Mouse (Mus musculus) embryonic facial prominence, embryonic 12.5 days (tissue): ENCODE measurements around the gene Fam181b. TPM values are rescaled to one million over a fixed set of nuclear protein-coding genes. Genes with fewer than 3 reads are reported as not detected.

Experiments used
- ATAC-seq: fragments of 200-750 bp; cut with Nextera tagmentation; 2 replicates; pipeline ENCODE4 v1.8.0; 2017; ENCODE audit not compliant: insufficient number of reproducible peaks, insufficient read depth, low FRiP score, low TSS enrichment
- H3K27ac ChIP-seq: fragments of 300-500 bp; sonication (generic); 2 replicates; pipeline ENCODE4 v1.5.1; 2016; ENCODE audit warnings: mild to moderate bottlenecking
- H3K27me3 ChIP-seq: fragments of 300-500 bp; sonication (generic); 2 replicates; pipeline ENCODE4 v1.6.1; 2016; ENCODE audit warnings: mild to moderate bottlenecking, moderate library complexity
- H3K36me3 ChIP-seq: fragments of 300-500 bp; sonication (generic); 2 replicates; pipeline ENCODE4 v1.6.1; 2016; ENCODE audit warnings: mild to moderate bottlenecking
- H3K4me1 ChIP-seq: fragments of 300-500 bp; sonication (generic); 2 replicates; pipeline ENCODE4 v1.6.1; 2016
- H3K4me2 ChIP-seq: fragments of 300-500 bp; sonication (generic); replicated peaks from 2 replicates; pipeline ENCODE4 v1.6.1; 2016; ENCODE audit warnings: mild to moderate bottlenecking, moderate library complexity
- H3K4me3 ChIP-seq: fragments of 300-500 bp; sonication (generic); 2 replicates; pipeline ENCODE4 v1.5.1; 2016; ENCODE audit warnings: mild to moderate bottlenecking
- H3K9ac ChIP-seq: fragments of 300-500 bp; sonication (generic); 2 replicates; pipeline ENCODE4 v1.6.1; 2016; ENCODE audit warnings: mild to moderate bottlenecking, moderate library complexity
- H3K9me3 ChIP-seq: fragments of 300-500 bp; sonication (generic); 2 replicates; pipeline ENCODE4 v1.6.1; 2016; ENCODE audit warnings: mild to moderate bottlenecking, moderate library complexity
- WGBS: fragments of 180-500 bp; shearing (Covaris S2); methylation state at CpG from one replicate; pipeline ENCODE4 v1.1.7; 2016; 5-methylcytosine and 5-hydroxymethylcytosine counted together
- polyA plus RNA-seq: library from polyadenylated mRNA; unstranded; fragments of >200 nt; fragmentation: Nextera tagmentation; extraction: Ambion mirVana; gene quantifications from 2 replicates; pipeline ENCODE4 v1.2.1, GENCODE M21; 2016

The Fam181b gene
- 11.6 and 12.5 TPM in 2 replicates for polyA plus RNA-seq

- Histone ChIP-seq H3K27me3 (0 out of 2 replicates have a peak, but pooled peaks cover 8% of the 10 kb centered on the region), H3K27ac (peak within 1 kb of the TSS; percentile 50), H3K4me1 (0 out of 2 replicates have a peak, but pooled peaks cover 4% of the 10 kb centered on the region), H3K9ac (peak within 1 kb of the TSS; percentile 47), H3K4me3 (peak within 1 kb of the TSS; percentile 48), H3K36me3 (no peaks in the 10 kb centered on the region), H3K4me2 (peak within 1 kb of the TSS; percentile 83), H3K9me3 (no peaks in the 10 kb centered on the region)
- peak; percentile 90 for ATAC-seq
- under 1% methylated on average over 89 of the region's 96 CpGs for WGBS
Measured at GRCm38 (mm10) chr7:93079785-93080730, at the start of gene Fam181b. TSS of gene Fam181b (plus strand) at chr7:93079865.

GRCm38 (mm10) chr7:93037763-93038471 lies 41.7 kb upstream of the Fam181b start:
- Histone ChIP-seq H3K27me3 (no peaks in the 10 kb centered on the region), H3K36me3 (no peaks in the 10 kb centered on the region), H3K4me2 (no peak overlapping the region), H3K4me3 (no peak overlapping the region), H3K27ac (no peak overlapping the region), H3K9me3 (no peaks in the 10 kb centered on the region), H3K9ac (no peak overlapping the region), H3K4me1 (no peaks in the 10 kb centered on the region)
- WGBS = 15% methylated on average over 5 of the region's 5 CpGs
- no peak for ATAC-seq

- Histone ChIP-seq H3K27me3 (no peaks in the 10 kb centered on the region), H3K4me3 (no peak overlapping the region), H3K9me3 (no peaks in the 10 kb centered on the region), H3K36me3 (no peaks in the 10 kb centered on the region), H3K9ac (no peak overlapping the region), H3K4me1 (no peaks in the 10 kb centered on the region), H3K4me2 (no peak overlapping the region), H3K27ac (no peak overlapping the region)
- 15% methylated on average over 1 of the region's 1 CpGs for WGBS
- no peak for ATAC-seq
Measured at GRCm38 (mm10) chr7:93038472-93038828, 41.2 kb upstream of the Fam181b start.

GRCm38 (mm10) chr7:93039542-93039941 lies 40.1 kb upstream of the Fam181b start:
- Histone ChIP-seq H3K4me3 (no peak overlapping the region), H3K27me3 (no peaks in the 10 kb centered on the region), H3K4me1 (no peaks in the 10 kb centered on the region), H3K36me3 (no peaks in the 10 kb centered on the region), H3K4me2 (no peak overlapping the region), H3K9me3 (no peaks in the 10 kb centered on the region), H3K27ac (no peak overlapping the region), H3K9ac (no peak overlapping the region)
- WGBS = 81% methylated on average over 3 of the region's 3 CpGs
- no peak for ATAC-seq

- H3K36me3 ChIP-seq = no peaks in the 10 kb centered on the region
- H3K9ac ChIP-seq = no peak overlapping the region
- ATAC-seq = no peak
- no peaks in the 10 kb centered on the region for H3K9me3 ChIP-seq
- H3K4me3 ChIP-seq = no peak overlapping the region
- WGBS = 73% methylated on average over 3 of the region's 3 CpGs
- no peak overlapping the region for H3K4me2 ChIP-seq
- H3K27ac ChIP-seq = no peak overlapping the region
- no peaks in the 10 kb centered on the region for H3K27me3 ChIP-seq
- H3K4me1 ChIP-seq = no peaks in the 10 kb centered on the region
Measured at GRCm38 (mm10) chr7:93044359-93044758, 35.3 kb upstream of the Fam181b start.

- no peak overlapping the region for H3K9ac ChIP-seq
- H3K4me2 ChIP-seq = no peak overlapping the region
- no peak for ATAC-seq
- WGBS = 91% methylated on average over 1 of the region's 1 CpGs
- no peaks in the 10 kb centered on the region for H3K9me3 ChIP-seq
- no peaks in the 10 kb centered on the region for H3K36me3 ChIP-seq
- H3K27me3 ChIP-seq = no peaks in the 10 kb centered on the region
- no peaks in the 10 kb centered on the region for H3K4me1 ChIP-seq
- H3K4me3 ChIP-seq = no peak overlapping the region
- no peak overlapping the region for H3K27ac ChIP-seq
Measured at GRCm38 (mm10) chr7:93044788-93045187, 34.9 kb upstream of the Fam181b start.

GRCm38 (mm10) chr7:93060831-93061230 lies 18.8 kb upstream of the Fam181b start:
- H3K4me2 ChIP-seq = no peak overlapping the region
- 0 out of 2 replicates have a peak, but pooled peaks cover 3% of the 10 kb centered on the region for H3K9me3 ChIP-seq
- H3K4me1 ChIP-seq = no peaks in the 10 kb centered on the region
- no peaks in the 10 kb centered on the region for H3K27me3 ChIP-seq
- ATAC-seq = no peak
- no peak overlapping the region for H3K9ac ChIP-seq
- no peak overlapping the region for H3K4me3 ChIP-seq
- H3K27ac ChIP-seq = no peak overlapping the region
- H3K36me3 ChIP-seq = no peaks in the 10 kb centered on the region

- WGBS = 42% methylated on average over 3 of the region's 3 CpGs
- H3K4me3 ChIP-seq = no peak overlapping the region
- H3K36me3 ChIP-seq = no peaks in the 10 kb centered on the region
- no peak for ATAC-seq
- 0 out of 2 replicates have a peak, but pooled peaks cover 3% of the 10 kb centered on the region for H3K9me3 ChIP-seq
- no peak overlapping the region for H3K9ac ChIP-seq
- H3K4me2 ChIP-seq = no peak overlapping the region
- H3K4me1 ChIP-seq = no peaks in the 10 kb centered on the region
- 0 out of 2 replicates have a peak overlapping the region, but pooled peaks have one; percentile 36 for H3K27ac ChIP-seq
- H3K27me3 ChIP-seq = no peaks in the 10 kb centered on the region
Measured at GRCm38 (mm10) chr7:93061747-93062146, 17.9 kb upstream of the Fam181b start.

- no peaks in the 10 kb centered on the region for H3K36me3 ChIP-seq
- H3K9me3 ChIP-seq = 0 out of 2 replicates have a peak, but pooled peaks cover 3% of the 10 kb centered on the region
- no peaks in the 10 kb centered on the region for H3K27me3 ChIP-seq
- 25% methylated on average over 6 of the region's 6 CpGs for WGBS
- H3K4me1 ChIP-seq = peaks cover under 1% of the 10 kb centered on the region
- H3K27ac ChIP-seq = 0 out of 2 replicates have a peak overlapping the region, but pooled peaks have one; percentile 36
- H3K9ac ChIP-seq = no peak overlapping the region
- H3K4me2 ChIP-seq = 0 out of 2 replicates have a peak overlapping the region, but pooled peaks have one; percentile 15
- ATAC-seq = no peak
- no peak overlapping the region for H3K4me3 ChIP-seq
Measured at GRCm38 (mm10) chr7:93062189-93062588, 17.5 kb upstream of the Fam181b start.

- no peak overlapping the region for H3K4me3 ChIP-seq
- 35% methylated on average over 7 of the region's 7 CpGs for WGBS
- no peak overlapping the region for H3K4me2 ChIP-seq
- H3K9ac ChIP-seq = no peak overlapping the region
- no peak for ATAC-seq
- no peaks in the 10 kb centered on the region for H3K27me3 ChIP-seq
- no peaks in the 10 kb centered on the region for H3K36me3 ChIP-seq
- H3K27ac ChIP-seq = no peak overlapping the region
- H3K9me3 ChIP-seq = 0 out of 2 replicates have a peak, but pooled peaks cover 3% of the 10 kb centered on the region
- peaks cover 8% of the 10 kb centered on the region for H3K4me1 ChIP-seq
Measured at GRCm38 (mm10) chr7:93067464-93068015, 12.1 kb upstream of the Fam181b start.

- Histone ChIP-seq H3K27ac (no peak overlapping the region), H3K4me3 (no peak overlapping the region), H3K4me2 (no peak overlapping the region), H3K4me1 (0 out of 2 replicates have a peak, but pooled peaks cover 4% of the 10 kb centered on the region), H3K27me3 (0 out of 2 replicates have a peak, but pooled peaks cover 6% of the 10 kb centered on the region), H3K9me3 (no peaks in the 10 kb centered on the region), H3K9ac (no peak overlapping the region), H3K36me3 (no peaks in the 10 kb centered on the region)
- ATAC-seq = no peak
- WGBS = 7% methylated on average over 6 of the region's 6 CpGs
Measured at GRCm38 (mm10) chr7:93076435-93076960, 3.2 kb upstream of the Fam181b start.
